Mouse (Mus musculus): ENCODE measurements at regions not wholly inside any gene's neighbourhood (a gene's known extent, or its start where the extent isn't known, plus 50 kb on each side); places are given as distances from the start of the nearest gene placed in this dataset.

DNA sequence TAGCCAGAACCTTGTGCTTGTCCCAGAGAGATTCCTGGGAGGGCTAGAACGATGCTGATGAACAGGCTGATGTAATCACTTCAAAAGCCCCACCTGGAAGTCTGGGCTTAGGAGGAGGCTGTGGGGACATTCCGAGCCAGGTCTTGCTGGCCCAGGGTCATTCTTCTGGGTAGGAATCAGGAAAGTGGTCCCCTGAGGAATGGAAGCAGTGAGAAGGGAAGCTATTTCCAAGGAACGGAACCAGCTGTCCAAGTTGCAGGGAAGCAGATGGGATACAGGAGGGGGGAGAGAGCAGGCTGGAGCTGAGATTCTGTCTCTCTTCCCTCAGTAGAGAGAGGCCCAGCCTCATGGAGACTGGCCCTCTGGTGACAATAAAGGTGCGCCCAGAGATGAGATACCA is 243.9 kb downstream of the Tcf7l2 start:
- Histone ChIP-seq H3K4me3 (ENCODE audit: low read length) (no peak overlapping the region), H3K4me2 (ENCODE audit: low read depth, low read length) (no peak overlapping the region), H3K27me3 (replicated peaks; ENCODE audit: control insufficient read depth, insufficient read depth, low read length) (no peaks in the 10 kb centered on the region), H3K36me3 (ENCODE audit: control insufficient read depth, insufficient read depth, low read length) (no peaks in the 10 kb centered on the region), H3K9ac (ENCODE audit: low read depth, low read length) (no peak overlapping the region; the same call in 1 of the 2 replicates), H3K27ac (ENCODE audit: low read length) (no peak overlapping the region), H3K4me1 (ENCODE audit: control insufficient read depth, insufficient read depth, low read length) (no peaks in the 10 kb centered on the region), H3K9me3 (ENCODE audit: control insufficient read depth, low read length) (no peaks in the 10 kb centered on the region)
- whole genome bisulfite sequencing: 69% methylated on average over 4 of the region's 4 CpGs
- ATAC-seq: no peak

DNA sequence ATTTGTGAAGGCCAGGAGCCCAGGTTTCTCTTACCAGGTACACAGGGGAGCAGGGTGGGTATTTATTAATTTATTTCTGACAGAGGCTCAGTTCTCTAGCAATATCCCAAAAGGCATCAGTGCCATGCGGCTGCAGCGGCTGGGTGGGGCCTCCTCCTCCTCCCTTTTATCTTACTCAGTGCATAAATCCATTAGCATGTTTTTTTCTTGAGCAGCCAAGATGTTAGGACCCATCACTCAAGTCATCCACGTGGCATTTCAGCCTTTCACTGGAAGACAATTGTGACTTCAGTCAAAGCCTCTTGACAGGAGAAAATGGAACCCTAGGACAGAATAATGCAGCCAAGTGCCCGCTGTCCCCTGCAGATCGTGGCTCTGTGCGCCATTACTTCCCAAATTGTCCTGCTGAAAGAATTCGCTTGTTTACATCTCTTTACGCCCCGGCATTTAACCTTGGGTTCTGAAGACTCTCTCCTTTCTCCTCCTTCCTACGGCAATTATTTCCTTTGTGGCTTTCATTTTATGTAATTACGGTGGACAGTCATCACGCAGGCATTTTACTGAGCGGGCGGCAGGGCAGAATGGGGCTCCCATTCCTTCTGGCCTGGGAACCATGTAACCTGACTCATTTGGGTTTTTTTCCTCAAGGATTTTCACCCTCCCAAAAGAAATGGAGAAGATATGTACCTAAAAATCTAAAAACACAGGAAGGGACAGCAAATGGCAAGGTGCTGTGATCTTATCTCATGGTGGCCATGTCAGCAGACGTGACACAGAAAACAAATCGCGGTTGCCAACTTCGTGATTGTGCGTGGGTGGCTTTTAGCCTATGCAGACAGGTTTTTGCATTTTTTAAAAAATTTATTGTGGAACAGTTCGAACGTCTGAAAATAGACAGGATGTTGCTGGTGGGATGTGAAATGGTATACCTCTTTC is 250.4 kb downstream of the Tcf7l2 start:
- H3K27ac ChIP-seq (ENCODE audit: low read length): no peak overlapping the region
- no peaks in the 10 kb centered on the region for H3K36me3 ChIP-seq (ENCODE audit: control insufficient read depth, insufficient read depth, low read length)
- no peak overlapping the region for H3K9ac ChIP-seq (ENCODE audit: low read depth, low read length)
- ATAC-seq: no peak
- no peaks in the 10 kb centered on the region for H3K4me1 ChIP-seq (ENCODE audit: control insufficient read depth, insufficient read depth, low read length)
- no peak overlapping the region for H3K4me3 ChIP-seq (ENCODE audit: low read length)
- no peaks in the 10 kb centered on the region for H3K27me3 ChIP-seq (replicated peaks; ENCODE audit: control insufficient read depth, insufficient read depth, low read length)
- H3K4me2 ChIP-seq (ENCODE audit: low read depth, low read length): no peak overlapping the region
- no peaks in the 10 kb centered on the region for H3K9me3 ChIP-seq (ENCODE audit: control insufficient read depth, low read length)
- 59% methylated on average over 21 of the region's 21 CpGs for WGBS

DNA sequence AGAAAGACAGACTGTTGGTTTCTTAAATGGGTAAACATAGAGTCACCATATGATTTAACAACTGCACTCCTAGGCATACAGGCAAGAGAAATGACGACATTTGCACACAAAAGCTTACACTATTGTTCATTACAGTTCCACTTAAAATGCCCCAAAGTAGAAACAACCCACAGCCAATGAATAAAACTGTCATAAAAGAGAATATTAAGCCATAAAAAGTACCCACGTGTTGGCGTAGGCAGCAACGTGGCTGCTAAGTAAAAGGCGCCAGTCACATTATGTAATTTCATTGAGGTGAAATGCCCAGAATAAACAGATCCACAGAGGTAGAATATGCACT is 251.1 kb downstream of the Tcf7l2 start:
- no peak overlapping the region for H3K27ac ChIP-seq (ENCODE audit: low read length)
- no peak for ATAC-seq
- H3K4me2 ChIP-seq (ENCODE audit: low read depth, low read length): no peak overlapping the region
- no peak overlapping the region for H3K4me3 ChIP-seq (ENCODE audit: low read length)
- no peaks in the 10 kb centered on the region for H3K27me3 ChIP-seq (replicated peaks; ENCODE audit: control insufficient read depth, insufficient read depth, low read length)
- H3K36me3 ChIP-seq (ENCODE audit: control insufficient read depth, insufficient read depth, low read length): no peaks in the 10 kb centered on the region
- no peaks in the 10 kb centered on the region for H3K9me3 ChIP-seq (ENCODE audit: control insufficient read depth, low read length)
- H3K9ac ChIP-seq (ENCODE audit: low read depth, low read length): no peak overlapping the region
- no peaks in the 10 kb centered on the region for H3K4me1 ChIP-seq (ENCODE audit: control insufficient read depth, insufficient read depth, low read length)
- 61% methylated on average over 5 of the region's 5 CpGs for WGBS

DNA sequence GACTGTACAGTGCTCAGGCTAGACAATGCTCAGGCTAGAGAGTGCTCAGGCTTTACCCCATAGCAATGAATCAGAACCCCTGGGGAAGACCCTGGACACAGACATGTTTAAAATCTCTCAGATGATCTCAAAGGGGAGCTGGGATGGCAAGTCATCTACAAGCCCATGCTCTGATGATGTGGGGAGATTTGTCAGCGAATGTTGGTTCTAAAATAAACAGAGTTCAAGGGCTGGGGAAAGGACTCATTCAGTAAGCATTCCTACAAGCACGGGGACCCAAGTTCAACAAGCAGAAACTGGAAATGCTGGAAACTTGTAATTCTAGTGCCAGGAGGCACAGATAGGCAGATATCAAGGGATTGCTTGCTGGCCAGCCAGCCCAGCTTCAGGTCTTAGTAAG is 254.1 kb downstream of the Tcf7l2 start:
- no peak overlapping the region for H3K9ac ChIP-seq (ENCODE audit: low read depth, low read length)
- H3K9me3 ChIP-seq (ENCODE audit: control insufficient read depth, low read length): no peaks in the 10 kb centered on the region
- no peak overlapping the region for H3K4me3 ChIP-seq (ENCODE audit: low read length)
- no peak overlapping the region for H3K4me2 ChIP-seq (ENCODE audit: low read depth, low read length)
- no peaks in the 10 kb centered on the region for H3K27me3 ChIP-seq (replicated peaks; ENCODE audit: control insufficient read depth, insufficient read depth, low read length)
- H3K4me1 ChIP-seq (ENCODE audit: control insufficient read depth, insufficient read depth, low read length): no peaks in the 10 kb centered on the region
- WGBS: 25% methylated on average over 2 of the region's 2 CpGs
- H3K36me3 ChIP-seq (ENCODE audit: control insufficient read depth, insufficient read depth, low read length): no peaks in the 10 kb centered on the region
- ATAC-seq: no peak
- H3K27ac ChIP-seq (ENCODE audit: low read length): no peak overlapping the region

DNA sequence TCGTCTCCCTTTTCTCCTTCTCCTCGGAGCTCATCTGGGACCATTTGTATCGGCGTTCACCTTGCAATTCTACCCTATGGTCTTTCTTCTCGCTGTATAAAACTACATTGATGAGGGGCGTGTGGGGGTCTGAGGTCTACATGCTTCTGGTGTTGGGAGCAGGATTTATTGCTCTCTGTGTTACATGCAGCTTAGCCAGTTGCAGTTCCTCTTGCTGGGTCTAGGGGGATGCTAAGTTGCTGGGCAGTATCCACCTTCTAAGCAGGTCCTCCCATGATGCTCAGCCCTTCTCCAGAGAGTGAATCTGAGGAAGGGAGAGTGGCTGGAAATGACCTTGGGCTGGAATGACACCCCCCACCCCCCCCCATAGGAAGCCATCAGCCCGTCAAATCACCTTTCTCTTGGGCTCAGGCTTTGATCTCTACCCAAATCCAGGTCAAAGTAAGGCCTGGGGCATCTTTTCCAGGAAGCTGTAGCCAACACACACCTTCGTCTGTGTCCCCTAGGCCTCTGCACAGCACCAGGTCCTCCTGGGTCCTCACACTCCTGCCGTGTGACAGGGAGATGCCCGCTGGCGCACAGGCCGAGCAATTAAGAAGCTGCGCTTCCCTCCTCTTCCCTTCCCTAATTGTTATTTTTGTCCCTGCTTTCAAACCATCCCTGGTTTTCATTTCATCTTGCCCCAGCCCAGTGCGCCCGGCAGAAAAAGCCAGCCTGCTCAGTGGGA is 257.0 kb downstream of the Tcf7l2 start:
- no peaks in the 10 kb centered on the region for H3K36me3 ChIP-seq (ENCODE audit: control insufficient read depth, insufficient read depth, low read length)
- no peaks in the 10 kb centered on the region for H3K27me3 ChIP-seq (replicated peaks; ENCODE audit: control insufficient read depth, insufficient read depth, low read length)
- H3K4me2 ChIP-seq (ENCODE audit: low read depth, low read length): no peak overlapping the region
- H3K4me1 ChIP-seq (ENCODE audit: control insufficient read depth, insufficient read depth, low read length): no peaks in the 10 kb centered on the region
- WGBS: 85% methylated on average over 15 of the region's 15 CpGs
- no peak overlapping the region for H3K27ac ChIP-seq (ENCODE audit: low read length)
- H3K9me3 ChIP-seq (ENCODE audit: control insufficient read depth, low read length): no peaks in the 10 kb centered on the region
- ATAC-seq: no peak
- H3K4me3 ChIP-seq (ENCODE audit: low read length): no peak overlapping the region
- H3K9ac ChIP-seq (ENCODE audit: low read depth, low read length): no peak overlapping the region

DNA sequence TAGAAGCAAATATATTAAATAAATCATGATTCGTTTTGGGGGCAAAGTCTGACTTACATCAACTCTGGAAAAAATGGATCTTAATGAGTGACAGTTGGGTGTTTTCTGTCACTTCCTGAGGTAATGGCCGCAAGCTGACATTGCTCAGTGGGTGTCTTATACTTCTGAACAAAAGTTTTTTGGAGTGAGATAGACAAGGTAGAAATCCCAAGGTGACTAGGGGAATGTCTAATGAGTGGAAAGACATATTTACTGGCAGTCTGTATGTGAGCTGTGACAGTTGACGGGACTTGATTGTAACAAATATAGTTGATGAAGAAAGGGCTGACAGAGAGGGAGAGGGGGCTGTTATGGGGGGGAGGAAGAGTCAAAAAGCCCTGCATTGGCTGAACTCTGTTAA is 257.8 kb downstream of the Tcf7l2 start:
- Histone ChIP-seq H3K36me3 (ENCODE audit: control insufficient read depth, insufficient read depth, low read length) (no peaks in the 10 kb centered on the region), H3K27me3 (replicated peaks; ENCODE audit: control insufficient read depth, insufficient read depth, low read length) (no peaks in the 10 kb centered on the region), H3K4me2 (ENCODE audit: low read depth, low read length) (no peak overlapping the region), H3K9me3 (ENCODE audit: control insufficient read depth, low read length) (no peaks in the 10 kb centered on the region), H3K9ac (ENCODE audit: low read depth, low read length) (no peak overlapping the region), H3K27ac (ENCODE audit: low read length) (no peak overlapping the region), H3K4me3 (ENCODE audit: low read length) (no peak overlapping the region), H3K4me1 (ENCODE audit: control insufficient read depth, insufficient read depth, low read length) (no peaks in the 10 kb centered on the region)
- 77% methylated on average over 3 of the region's 3 CpGs for WGBS
- no peak for ATAC-seq

DNA sequence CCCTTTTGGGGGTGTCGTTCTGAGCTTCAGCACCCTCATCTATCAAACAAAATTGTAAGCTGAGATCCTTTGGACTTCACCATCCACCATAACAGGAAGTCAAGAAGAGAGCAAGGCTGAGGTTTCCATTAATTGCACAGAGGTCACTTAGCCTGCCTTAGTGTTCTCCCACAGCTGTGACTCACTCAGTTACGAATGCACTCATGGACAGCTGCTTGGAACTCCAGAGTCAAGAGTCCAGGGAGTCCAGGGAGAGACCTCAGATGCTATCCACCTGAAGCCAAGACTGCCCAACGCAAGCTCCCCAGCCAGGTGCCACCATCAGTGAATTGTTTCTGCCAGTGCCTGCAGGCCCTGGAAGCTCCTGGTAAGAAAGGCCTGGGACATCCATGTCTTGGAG is 259.8 kb downstream of the Tcf7l2 start:
- peaks cover 9% of the 10 kb centered on the region; the same call in 1 of the 2 replicates for H3K4me1 ChIP-seq (ENCODE audit: control insufficient read depth, insufficient read depth, low read length)

DNA sequence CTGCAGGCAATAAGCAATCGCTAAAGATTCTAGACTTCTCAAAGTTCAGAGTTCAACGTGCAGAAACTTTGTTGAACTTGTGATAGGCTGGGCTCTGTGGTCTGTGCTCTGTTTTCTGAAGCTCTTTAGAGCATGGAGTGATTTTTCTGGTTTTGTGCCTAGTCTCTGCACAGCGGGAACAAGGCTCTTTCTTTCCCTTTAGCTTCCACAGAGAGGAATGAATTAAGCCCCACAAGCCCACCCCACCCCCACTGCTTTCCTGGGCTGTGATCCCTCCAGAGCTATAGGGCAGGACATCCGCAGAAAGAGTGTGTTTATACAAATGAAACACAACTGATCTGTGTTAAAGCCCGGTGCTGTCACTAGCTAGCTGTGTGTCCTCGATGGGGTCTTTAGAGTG is 264.3 kb downstream of the Tcf7l2 start:
- Histone ChIP-seq H3K4me3 (ENCODE audit: low read length) (no peak overlapping the region), H3K4me2 (ENCODE audit: low read depth, low read length) (no peak overlapping the region), H3K9me3 (ENCODE audit: control insufficient read depth, low read length) (no peaks in the 10 kb centered on the region), H3K4me1 (ENCODE audit: control insufficient read depth, insufficient read depth, low read length) (peaks cover 9% of the 10 kb centered on the region; the same call in 1 of the 2 replicates), H3K36me3 (ENCODE audit: control insufficient read depth, insufficient read depth, low read length) (no peaks in the 10 kb centered on the region), H3K9ac (ENCODE audit: low read depth, low read length) (no peak overlapping the region), H3K27me3 (replicated peaks; ENCODE audit: control insufficient read depth, insufficient read depth, low read length) (no peaks in the 10 kb centered on the region), H3K27ac (ENCODE audit: low read length) (no peak overlapping the region)
- ATAC-seq: no peak
- WGBS: 27% methylated on average over 6 of the region's 6 CpGs

More for the DNA sequence above, 259.8 kb downstream of the Tcf7l2 start:
- no peaks in the 10 kb centered on the region for H3K27me3 ChIP-seq (replicated peaks; ENCODE audit: control insufficient read depth, insufficient read depth, low read length)
- WGBS: 82% methylated on average over 3 of the region's 3 CpGs
- H3K27ac ChIP-seq (ENCODE audit: low read length): no peak overlapping the region
- H3K9ac ChIP-seq (ENCODE audit: low read depth, low read length): no peak overlapping the region
- H3K4me2 ChIP-seq (ENCODE audit: low read depth, low read length): no peak overlapping the region
- no peaks in the 10 kb centered on the region for H3K36me3 ChIP-seq (ENCODE audit: control insufficient read depth, insufficient read depth, low read length)
- H3K4me3 ChIP-seq (ENCODE audit: low read length): no peak overlapping the region
- H3K9me3 ChIP-seq (ENCODE audit: control insufficient read depth, low read length): no peaks in the 10 kb centered on the region
- ATAC-seq: no peak

DNA sequence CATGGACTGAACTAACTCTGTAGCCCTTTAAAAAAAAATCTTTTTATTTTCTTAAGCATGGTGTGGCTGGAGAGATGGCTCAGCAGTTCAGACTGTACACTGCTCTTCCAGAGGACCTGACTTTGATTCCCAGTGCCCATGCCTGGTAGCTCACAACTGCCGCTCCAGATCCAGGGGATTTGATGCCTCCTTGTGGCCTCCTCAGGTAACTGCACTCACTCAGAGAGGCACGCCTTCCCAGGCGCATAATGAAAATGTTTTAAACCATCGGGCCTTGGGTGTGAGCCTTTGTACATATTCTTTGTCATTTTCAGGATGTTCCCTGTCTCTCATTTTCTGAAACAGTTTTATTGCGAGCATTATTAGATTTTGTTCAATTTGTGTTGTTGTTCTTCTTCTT is 265.8 kb downstream of the Tcf7l2 start:
- Histone ChIP-seq H3K4me1 (ENCODE audit: control insufficient read depth, insufficient read depth, low read length) (peaks cover 9% of the 10 kb centered on the region; the same call in 1 of the 2 replicates), H3K36me3 (ENCODE audit: control insufficient read depth, insufficient read depth, low read length) (no peaks in the 10 kb centered on the region), H3K4me2 (ENCODE audit: low read depth, low read length) (no peak overlapping the region), H3K27me3 (replicated peaks; ENCODE audit: control insufficient read depth, insufficient read depth, low read length) (no peaks in the 10 kb centered on the region), H3K4me3 (ENCODE audit: low read length) (no peak overlapping the region), H3K9me3 (ENCODE audit: control insufficient read depth, low read length) (no peaks in the 10 kb centered on the region), H3K27ac (ENCODE audit: low read length) (no peak overlapping the region), H3K9ac (ENCODE audit: low read depth, low read length) (no peak overlapping the region)
- 98% methylated on average over 5 of the region's 5 CpGs for WGBS
- no peak for ATAC-seq
